Mouse (Mus musculus) left cerebral cortex, postnatal 14 days (tissue): ENCODE data around the gene Pcgf5. TPM values are rescaled to one million over a fixed set of nuclear protein-coding genes. Genes with fewer than 3 reads are reported as not detected.

Source experiments
- DNase-seq, 2 experiments: peaks; one replicate each; pipeline ENCODE4 v3.0.0; 2021 to 2022; ENCODE audit warnings: low spot score in 2 of 2, mixed read lengths in 1 of 2
- intact Hi-C: fragments of 180-260 bp; cut with DNase I; formaldehyde crosslinking; loops from one replicate; pipeline ENCODE4 v1.15.1; 2025
- total RNA-seq, 2 experiments: library from RNA; stranded (reverse); gene quantifications; 2 replicates each; pipeline ENCODE4 v1.2.3; 2021

Pcgf5 gene
- total RNA-seq, 2 experiments from 2014 or later: 11.8 to 13.4 TPM

- DNase-seq: no peak
- intact Hi-C loops: no loop called here
Observed at GRCm38 (mm10) chr19:36378511-36379232, 30.6 kb downstream of the Pcgf5 start.

DNA sequence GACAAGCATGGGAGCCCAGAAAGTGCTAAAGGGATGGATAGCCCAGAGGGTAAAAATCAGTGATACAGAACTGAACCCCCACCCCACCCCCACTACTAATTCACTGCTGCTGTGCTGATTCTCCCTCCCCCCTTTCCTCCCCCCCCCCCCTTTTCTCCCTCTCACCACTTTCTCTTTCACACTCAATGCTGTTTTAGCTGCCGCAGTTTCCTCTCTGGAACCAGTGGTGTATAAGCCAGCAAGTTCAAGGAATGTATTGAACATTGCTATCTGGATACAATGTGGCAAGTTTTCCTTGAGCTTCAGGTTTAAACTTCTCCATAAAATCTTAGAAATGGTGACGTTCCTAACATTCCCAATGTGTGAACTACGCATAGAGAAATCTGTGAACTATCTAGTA lies 34.8 kb downstream of the Pcgf5 start:
- DNase-seq: no peak
- intact Hi-C loops: no loop called here

DNA sequence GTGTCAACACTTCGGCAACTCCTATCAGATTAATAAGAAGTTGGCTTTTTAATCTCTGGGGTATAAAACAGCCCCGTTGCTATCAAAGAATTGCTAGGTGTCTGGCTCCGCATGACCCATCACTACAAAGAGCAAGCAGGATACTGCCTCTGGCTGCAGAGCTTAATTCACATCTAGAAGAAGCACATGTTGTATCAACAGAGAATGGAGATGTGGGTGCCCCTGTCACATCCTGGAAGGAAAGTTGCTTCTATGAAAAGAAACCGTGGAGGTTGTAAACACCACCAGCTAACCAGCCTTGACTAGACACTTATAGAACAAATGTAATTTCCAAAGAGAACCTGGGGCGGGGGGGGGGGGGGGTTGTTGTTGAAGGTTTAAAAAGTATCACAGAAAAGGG lies 35.9 kb downstream of the Pcgf5 start:
- DNase-seq: no peak
- intact Hi-C loops: no loop called here

GRCm38 (mm10) chr19:36384426-36384825 lies 36.3 kb downstream of the Pcgf5 start:
- intact Hi-C loops: no loop called here
- no peak for DNase-seq

DNA sequence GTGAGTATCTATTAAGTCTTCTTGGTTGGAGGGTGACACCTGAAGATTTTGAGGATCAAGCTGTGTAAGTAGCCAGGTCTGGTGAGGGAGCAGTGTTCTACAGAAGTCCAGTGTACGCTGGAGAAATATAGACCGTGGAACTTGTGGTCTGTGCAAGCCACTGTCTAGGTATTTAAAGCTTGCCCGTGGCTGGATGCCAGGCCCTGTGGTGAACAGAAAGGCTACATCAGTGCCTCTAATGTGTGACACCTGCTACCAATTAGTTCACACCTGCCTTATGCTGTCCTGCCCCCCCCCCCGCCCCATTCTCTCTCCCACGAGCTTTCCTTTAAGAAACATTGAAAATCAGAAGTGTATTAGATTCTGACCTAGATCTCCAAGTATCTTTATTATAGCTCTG lies 40.4 kb downstream of the Pcgf5 start:
- DNase-seq: no peak
- intact Hi-C loops: no loop called here

- intact Hi-C loops: no loop called here
- no peak for DNase-seq
Observed at GRCm38 (mm10) chr19:36390714-36391113, 42.6 kb downstream of the Pcgf5 start.

DNA sequence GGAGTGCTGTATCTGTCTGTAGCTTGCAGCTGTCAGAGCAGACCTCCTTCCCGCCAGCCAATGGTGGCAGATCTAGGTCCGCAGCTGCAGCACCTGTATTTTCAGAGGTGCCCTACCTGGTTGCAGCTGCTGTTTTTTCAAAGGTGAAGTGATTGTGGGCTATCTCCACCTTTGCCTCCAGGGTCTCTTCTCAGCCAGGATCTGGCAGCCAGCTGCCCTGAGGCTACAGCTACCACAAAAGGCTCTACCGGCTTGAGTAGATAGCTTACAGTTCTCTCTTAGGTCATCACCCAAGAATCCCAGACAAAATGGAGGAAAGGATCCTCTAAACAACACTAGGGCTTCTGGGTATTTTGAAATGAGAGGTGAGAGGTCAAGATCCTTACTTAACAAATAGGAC lies 50.4 kb downstream of the Pcgf5 start:
- intact Hi-C loops: no loop called here
- DNase-seq: no peak

GRCm38 (mm10) chr19:36408352-36409100 lies 60.4 kb downstream of the Pcgf5 start:
- intact Hi-C loops: loop anchor here (5.0 kb wide), 1 partner anchor 61 kb away; the partner anchor contains the start of gene Pcgf5
- no peak for DNase-seq

- peak; percentile 74 to 84 for DNase-seq
- intact Hi-C loops: loop anchor here (5.0 kb wide), 1 partner anchor 62 kb away; the partner anchor contains the start of gene Pcgf5
Observed at GRCm38 (mm10) chr19:36409280-36409860, 61.3 kb downstream of the Pcgf5 start.

- peak in 1 of 2 experiments; percentile 7 for DNase-seq
- intact Hi-C loops: loop anchor here (5.0 kb wide), 1 partner anchor 63 kb away; the partner anchor contains the start of gene Pcgf5
Observed at GRCm38 (mm10) chr19:36409861-36410392, 61.8 kb downstream of the Pcgf5 start.

DNA sequence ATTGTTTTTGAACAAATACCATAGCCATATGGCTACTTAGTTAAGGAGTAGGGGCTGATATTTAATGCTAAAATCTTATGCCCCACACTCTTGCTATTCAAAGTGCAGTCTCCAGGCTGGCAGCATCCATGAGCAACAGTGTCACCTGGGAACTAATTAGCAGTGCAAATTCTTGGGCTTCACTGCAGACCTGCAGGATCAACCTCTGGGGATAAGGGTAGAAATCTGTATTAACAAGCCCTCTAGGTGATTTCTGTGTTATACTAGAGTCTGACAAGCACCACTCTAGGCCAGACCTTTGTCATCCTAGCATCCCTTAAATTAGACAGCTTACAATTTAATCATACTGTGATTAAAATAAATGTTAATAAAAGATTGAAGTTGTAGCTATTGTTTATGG lies 71.8 kb downstream of the Pcgf5 start:
- DNase-seq: no peak
- intact Hi-C loops: no loop called here

DNA sequence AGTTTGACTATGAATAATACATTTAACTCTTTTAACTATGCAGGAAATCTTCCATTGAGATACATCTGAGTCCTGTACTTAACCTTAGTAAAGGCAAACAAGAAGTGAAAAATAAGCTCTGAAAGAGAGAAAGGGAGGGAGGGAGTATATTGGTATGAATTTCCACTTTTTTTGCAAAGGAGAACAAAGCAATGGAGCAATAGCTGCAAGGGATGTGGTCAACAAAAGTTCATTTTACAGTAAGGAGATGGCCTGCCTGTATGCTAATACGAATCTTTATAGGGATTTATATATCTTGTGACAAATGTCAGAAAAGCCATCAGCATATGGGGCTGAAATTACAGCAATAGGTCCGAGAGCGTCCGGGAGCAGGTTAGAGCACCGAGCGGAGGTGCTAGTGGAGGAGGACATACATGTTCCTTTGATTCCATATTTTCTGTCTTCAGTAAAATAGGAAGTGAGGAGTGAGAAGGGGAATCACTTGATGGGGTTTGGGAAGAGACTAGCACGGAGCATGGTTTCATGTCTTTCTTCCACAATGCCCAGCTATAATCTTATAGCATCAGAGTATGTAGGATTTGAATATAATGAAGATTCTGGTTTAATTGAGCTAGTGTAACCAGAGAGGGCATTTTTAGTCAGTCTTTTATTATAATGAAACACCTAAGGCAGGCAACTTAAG lies 79.2 kb downstream of the Pcgf5 start:
- no peak for DNase-seq
- intact Hi-C loops: no loop called here

DNA sequence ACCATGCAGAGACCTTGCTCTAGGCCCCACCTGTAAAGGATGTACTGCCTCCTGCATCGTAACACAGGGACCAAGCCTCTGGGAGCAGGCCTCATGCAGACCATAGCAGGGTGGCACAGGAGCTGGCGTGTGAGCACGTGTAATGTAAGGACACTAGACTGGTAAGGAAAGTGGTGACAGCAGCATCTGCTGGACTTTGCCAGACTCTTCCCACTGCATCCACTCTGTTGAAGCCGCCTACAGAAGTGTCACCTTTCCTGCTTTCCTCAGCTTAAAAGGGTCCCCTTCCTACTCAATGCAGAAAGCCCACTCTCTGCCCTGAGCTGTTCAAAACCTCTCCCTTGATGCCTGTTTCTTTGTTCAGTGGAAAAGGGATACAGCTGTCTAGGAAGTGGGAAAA lies 80.0 kb downstream of the Pcgf5 start:
- intact Hi-C loops: no loop called here
- no peak for DNase-seq

GRCm38 (mm10) chr19:36429354-36429753 lies 81.2 kb downstream of the Pcgf5 start:
- no peak for DNase-seq
- intact Hi-C loops: no loop called here

DNA sequence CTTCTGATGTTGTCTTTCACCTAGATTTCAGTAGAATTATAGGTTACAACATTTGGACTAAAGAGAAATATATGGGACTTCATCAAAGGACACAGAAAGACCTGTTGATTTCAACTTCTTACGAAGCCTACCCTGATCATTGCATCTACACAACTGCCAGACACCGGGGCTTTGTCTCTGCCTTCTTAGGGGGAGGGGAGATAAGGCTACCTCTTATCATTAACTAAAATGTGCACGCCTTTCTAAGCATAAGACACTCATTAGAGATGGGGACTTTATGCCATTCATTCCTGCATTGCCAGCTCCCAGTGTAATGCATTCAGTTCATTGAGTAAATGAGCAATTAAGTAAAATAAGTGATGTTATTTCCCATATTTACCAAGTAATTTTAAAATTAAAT lies 85.1 kb downstream of the Pcgf5 start:
- no peak for DNase-seq
- intact Hi-C loops: no loop called here

DNA sequence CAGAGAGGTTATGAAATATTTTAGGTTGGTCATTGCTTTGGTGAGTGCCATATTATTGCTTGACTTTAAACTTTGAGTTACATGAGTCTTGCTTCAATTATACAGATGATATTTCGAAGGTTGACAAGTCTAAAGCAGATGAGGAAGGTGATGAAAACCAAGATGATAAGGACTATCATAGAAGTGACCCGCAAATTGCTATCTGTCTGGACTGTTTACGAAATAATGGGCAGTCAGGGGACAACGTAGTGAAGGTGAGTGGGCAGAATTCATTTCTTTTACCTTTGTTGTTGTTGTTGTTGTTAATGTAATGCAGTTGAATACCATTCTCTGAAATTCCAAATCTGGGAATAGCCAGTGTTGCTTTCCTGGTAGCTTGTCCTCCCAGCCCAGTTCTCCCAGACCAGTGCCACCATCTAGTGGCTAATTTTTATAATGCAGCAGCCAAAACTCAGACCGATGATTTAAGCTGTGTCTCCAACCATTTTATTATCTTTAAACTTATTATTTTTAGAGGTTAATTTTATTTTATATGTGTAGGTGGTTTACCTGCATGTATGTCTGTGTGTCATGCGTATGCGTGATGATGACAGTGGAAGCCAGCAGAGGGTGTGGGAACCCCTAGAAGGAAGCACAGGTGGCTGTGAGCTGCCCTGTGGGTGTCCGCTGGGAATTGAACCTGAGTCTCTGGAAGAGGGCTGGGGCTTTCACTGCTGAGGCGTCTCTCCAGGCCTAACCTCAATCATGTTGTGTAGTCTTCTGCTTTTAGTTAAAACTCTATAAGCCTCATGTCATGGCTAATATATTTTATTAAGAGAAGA lies 92.0 kb downstream of the Pcgf5 start:
- intact Hi-C loops: loop anchor here (1.0 kb wide), 2 partner anchors 257 to 329 kb away; no protein-coding TSS in a partner anchor
- DNase-seq: peak; percentile 14 to 66

DNA sequence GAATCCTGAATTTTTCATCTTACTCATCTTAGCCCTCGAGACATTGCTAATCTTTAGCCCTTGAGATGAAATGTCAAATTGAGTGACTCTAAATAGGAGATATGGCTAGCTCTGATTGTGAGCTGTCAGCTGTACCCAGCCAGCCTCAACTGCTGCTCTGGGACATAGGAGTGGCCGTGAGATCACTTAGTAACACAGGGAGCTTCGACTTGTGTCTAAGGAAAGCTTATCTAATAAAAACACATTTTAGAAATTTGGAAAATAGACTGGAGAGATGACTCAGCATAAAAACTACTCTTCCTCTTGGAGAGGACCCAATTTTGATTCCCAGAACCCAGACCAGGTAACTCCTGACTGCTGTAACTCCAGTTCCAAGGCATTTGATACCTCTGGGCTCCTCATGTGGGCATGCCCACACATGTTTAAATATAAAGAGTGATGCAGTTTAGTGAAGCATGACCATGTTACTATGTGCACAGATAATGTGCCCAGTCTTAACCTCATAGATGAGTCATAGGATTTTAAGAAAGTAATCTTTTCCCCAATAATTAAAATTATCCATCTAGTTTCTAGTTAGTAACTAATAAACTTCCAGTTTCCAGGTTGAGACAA lies 103.0 kb downstream of the Pcgf5 start:
- no peak for DNase-seq
- intact Hi-C loops: no loop called here

DNA sequence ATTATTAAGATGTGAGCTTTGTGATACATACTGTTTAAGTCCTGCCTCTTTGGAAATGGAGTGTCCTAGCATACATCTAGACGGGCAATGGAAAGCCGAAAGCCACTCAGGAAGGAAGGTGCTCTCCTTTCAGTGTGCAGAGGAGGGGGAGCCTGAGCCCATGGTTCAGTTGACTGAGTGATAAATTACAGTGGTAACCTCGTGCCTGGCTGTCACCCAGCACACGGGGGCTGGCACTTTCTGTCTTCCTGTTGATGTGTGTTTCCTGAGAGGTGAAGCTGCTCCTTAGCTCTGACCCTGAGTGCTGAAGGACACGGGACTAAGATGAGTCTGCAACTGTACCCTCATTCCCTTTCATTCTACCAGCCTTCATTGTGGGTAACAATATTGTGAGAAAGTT lies 103.6 kb downstream of the Pcgf5 start:
- intact Hi-C loops: no loop called here

More for the DNA sequence above, 103.6 kb downstream of the Pcgf5 start:
- DNase-seq: no peak
